Mouse (Mus musculus): ENCODE results near the gene Ehmt2. TPM values are rescaled to one million over a fixed set of nuclear protein-coding genes. Genes with fewer than 3 reads are reported as not detected.

Gene Ehmt2
- polyA plus RNA-seq (2012; rRNA removed) (28.5 and 29.7 TPM in 2 replicates), polyA plus RNA-seq (2014; fragmentation: Nextera tagmentation; extraction: Ambion mirVana) (10.2 TPM in 2 replicates)

- peak within 1 kb of the TSS; percentile 64 to 85 for H3K4me3 ChIP-seq (ENCODE audit: insufficient read depth in 1 of 2, low read depth in 2 of 2, low read length in 2 of 2)
- DNase-seq (ENCODE audit: low read depth in 3 of 3, low spot score in 3 of 3) = peak in 2 of 3 experiments; percentile 46 to 55
- no peaks in the 10 kb centered on the region for H3K9me3 ChIP-seq (ENCODE audit: control insufficient read depth, low read length)
- H3K36me3 ChIP-seq (replicated peaks; ENCODE audit: control insufficient read depth, insufficient read depth, low read depth) = peaks cover 3% of the 10 kb centered on the region
- H3K27ac ChIP-seq = peak within 1 kb of the TSS; percentile 75
- no peak for TF ChIP-seq EP300 (IDR thresholded peaks at IDR 0.05; ENCODE audit: low read depth)
- no peak for TF ChIP-seq CTCF (IDR thresholded peaks at IDR 0.05; ENCODE audit: low read depth)
- WGBS (ENCODE audit: insufficient replicate concordance) = 0% methylated on average over 26 of the region's 44 CpGs
- ATAC-seq (ENCODE audit: insufficient read depth) = peak; percentile 46
- H3K9ac ChIP-seq (replicated peaks) = peak within 1 kb of the TSS; percentile 85
- H3K4me2 ChIP-seq (ENCODE audit: low read depth) = peak within 1 kb of the TSS; percentile 97
- H3K27me3 ChIP-seq (ENCODE audit: control insufficient read depth, insufficient read depth, low read length) = no peaks in the 10 kb centered on the region
- H3K4me1 ChIP-seq (replicated peaks; ENCODE audit: control insufficient read depth in 2 of 2, insufficient read depth in 2 of 2, low read length in 1 of 2) = peaks cover 9 to 19% of the 10 kb centered on the region in 2 experiments
Measured at GRCm38 (mm10) chr17:34898160-34898586, at the start of gene Ehmt2, which contains the start of gene C2. Gene Ehmt2 (plus strand): TSS chr17:34898469. Gene C2 (minus strand): TSS chr17:34898265.

- H3K4me2 ChIP-seq (ENCODE audit: low read depth) = peak within 1 kb of the TSS; percentile 83
- DNase-seq (ENCODE audit: low read depth in 3 of 3, low spot score in 3 of 3) (peak; percentile 94 to 95 (median 94)), ATAC-seq (ENCODE audit: insufficient read depth) (peak; percentile 94)
- no peaks in the 10 kb centered on the region for H3K9me3 ChIP-seq (ENCODE audit: control insufficient read depth, low read length)
- H3K27ac ChIP-seq = peak within 1 kb of the TSS; percentile 34
- 2% methylated on average over 62 of the region's 65 CpGs for WGBS (ENCODE audit: insufficient replicate concordance)
- peaks cover 6 to 7% of the 10 kb centered on the region in 2 experiments; a peak in 3 of 4 replicates for H3K4me1 ChIP-seq (replicated peaks; ENCODE audit: control insufficient read depth in 2 of 2, insufficient read depth in 2 of 2, low read length in 1 of 2)
- H3K36me3 ChIP-seq (replicated peaks; ENCODE audit: control insufficient read depth, insufficient read depth, low read depth) = peaks cover 19% of the 10 kb centered on the region
- TF ChIP-seq EP300 (IDR thresholded peaks at IDR 0.05; ENCODE audit: low read depth) = no peak
- no peak for TF ChIP-seq CTCF (IDR thresholded peaks at IDR 0.05; ENCODE audit: low read depth)
- peak within 1 kb of the TSS; percentile 80 for H3K9ac ChIP-seq (replicated peaks)
- H3K4me3 ChIP-seq (ENCODE audit: insufficient read depth in 1 of 2, low read depth in 2 of 2, low read length in 2 of 2) = peak within 1 kb of the TSS; percentile 68 to 94
- H3K27me3 ChIP-seq (ENCODE audit: control insufficient read depth, insufficient read depth, low read length) = no peaks in the 10 kb centered on the region
Measured at GRCm38 (mm10) chr17:34849722-34850516, 48.4 kb upstream of the Ehmt2 start, which contains the start of the genes Skiv2l and Nelfe. Gene Skiv2l (minus strand): TSS chr17:34850210. Gene Nelfe (plus strand): TSS chr17:34850391.

- TF ChIP-seq CTCF (IDR thresholded peaks at IDR 0.05; ENCODE audit: low read depth) (no peak), EP300 (IDR thresholded peaks at IDR 0.05; ENCODE audit: low read depth) (no peak)
- no peaks in the 10 kb centered on the region for H3K9me3 ChIP-seq (ENCODE audit: control insufficient read depth, low read length)
- H3K9ac ChIP-seq (replicated peaks) = peak overlapping the region; percentile 74
- no peaks in the 10 kb centered on the region for H3K27me3 ChIP-seq (ENCODE audit: control insufficient read depth, insufficient read depth, low read length)
- H3K27ac ChIP-seq = peak overlapping the region; percentile 8; the same call in 1 of the 2 replicates
- peak overlapping the region; percentile 68 to 83 for H3K4me3 ChIP-seq (ENCODE audit: insufficient read depth in 1 of 2, low read depth in 2 of 2, low read length in 2 of 2)
- H3K4me2 ChIP-seq (ENCODE audit: low read depth) = peak overlapping the region; percentile 83
- peaks cover 6 to 7% of the 10 kb centered on the region in 2 experiments; a peak in 3 of 4 replicates for H3K4me1 ChIP-seq (replicated peaks; ENCODE audit: control insufficient read depth in 2 of 2, insufficient read depth in 2 of 2, low read length in 1 of 2)
- peak; percentile 9 for ATAC-seq (ENCODE audit: insufficient read depth)
- 2% methylated on average over 25 of the region's 25 CpGs for WGBS (ENCODE audit: insufficient replicate concordance)
- H3K36me3 ChIP-seq (replicated peaks; ENCODE audit: control insufficient read depth, insufficient read depth, low read depth) = peaks cover 17% of the 10 kb centered on the region
- no peak for DNase-seq (ENCODE audit: low read depth in 3 of 3, low spot score in 3 of 3)
Measured at GRCm38 (mm10) chr17:34850517-34851125, 47.6 kb upstream of the Ehmt2 start.

- Histone ChIP-seq H3K9ac (replicated peaks) (no peak overlapping the region), H3K4me2 (ENCODE audit: low read depth) (no peak overlapping the region), H3K27ac (no peak overlapping the region), H3K9me3 (ENCODE audit: control insufficient read depth, low read length) (no peaks in the 10 kb centered on the region), H3K27me3 (ENCODE audit: control insufficient read depth, insufficient read depth, low read length) (no peaks in the 10 kb centered on the region), H3K4me1 (replicated peaks; ENCODE audit: control insufficient read depth in 2 of 2, insufficient read depth in 2 of 2, low read length in 1 of 2) (peaks cover 6 to 9% of the 10 kb centered on the region in 2 experiments; a peak in 3 of 4 replicates), H3K4me3 (ENCODE audit: insufficient read depth in 1 of 2, low read depth in 2 of 2, low read length in 2 of 2) (no peak overlapping the region), H3K36me3 (replicated peaks; ENCODE audit: control insufficient read depth, insufficient read depth, low read depth) (peaks cover 16% of the 10 kb centered on the region)
- TF ChIP-seq EP300 (IDR thresholded peaks at IDR 0.05; ENCODE audit: low read depth) = no peak
- TF ChIP-seq CTCF (IDR thresholded peaks at IDR 0.05; ENCODE audit: low read depth) = no peak
- no peak for DNase-seq (ENCODE audit: low read depth in 3 of 3, low spot score in 3 of 3)
- WGBS (ENCODE audit: insufficient replicate concordance) = 66% methylated on average over 8 of the region's 8 CpGs
- no peak for ATAC-seq (ENCODE audit: insufficient read depth)
Measured at GRCm38 (mm10) chr17:34853511-34853910, 44.8 kb upstream of the Ehmt2 start.

Data from liver, embryonic 14.5 days (tissue).